Mouse (Mus musculus): ENCODE measurements around the gene Ccdc28b. TPM values are rescaled to one million over a fixed set of nuclear protein-coding genes. Genes with fewer than 3 reads are reported as not detected.

Ccdc28b gene
- polyA plus RNA-seq, 1 experiment, result not detected

DNA sequence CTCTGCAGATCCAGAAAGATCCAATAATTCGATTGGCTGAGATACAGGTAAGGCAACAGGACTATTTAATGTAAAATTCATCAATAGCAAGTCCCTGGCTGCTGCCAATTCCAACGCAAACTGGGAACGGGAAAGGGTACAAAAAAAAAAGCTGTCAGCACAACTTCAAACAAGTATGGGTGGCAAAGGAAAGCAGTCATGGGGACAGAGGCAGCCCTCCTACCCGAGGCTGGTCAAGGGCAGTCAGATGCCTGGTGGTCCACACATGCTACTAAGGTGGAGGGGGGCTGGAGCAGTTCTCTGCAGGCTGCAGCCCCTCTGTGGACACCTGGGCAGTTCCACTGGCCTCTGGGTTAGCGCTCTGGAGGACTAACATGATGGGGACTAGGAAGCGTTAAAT, 2.3 kb upstream of the Ccdc28b start:
- no peak for TF ChIP-seq CTCF (IDR thresholded peaks at IDR 0.05; ENCODE audit: insufficient read depth, low read depth, low read length)
- TF ChIP-seq POLR2A (IDR thresholded peaks at IDR 0.05; ENCODE audit: insufficient read depth, low read depth, low read length), result no peak
- no peak overlapping the region for H3K27ac ChIP-seq (ENCODE audit: insufficient read depth, low read depth, low read length)
- WGBS, result 62% methylated on average over 6 of the region's 6 CpGs
- peaks cover 26% of the 10 kb centered on the region for H3K4me1 ChIP-seq (ENCODE audit: control insufficient read depth, insufficient read depth, low read length)
- no peak overlapping the region for H3K4me3 ChIP-seq (ENCODE audit: insufficient read depth, low read depth, low read length)

DNA sequence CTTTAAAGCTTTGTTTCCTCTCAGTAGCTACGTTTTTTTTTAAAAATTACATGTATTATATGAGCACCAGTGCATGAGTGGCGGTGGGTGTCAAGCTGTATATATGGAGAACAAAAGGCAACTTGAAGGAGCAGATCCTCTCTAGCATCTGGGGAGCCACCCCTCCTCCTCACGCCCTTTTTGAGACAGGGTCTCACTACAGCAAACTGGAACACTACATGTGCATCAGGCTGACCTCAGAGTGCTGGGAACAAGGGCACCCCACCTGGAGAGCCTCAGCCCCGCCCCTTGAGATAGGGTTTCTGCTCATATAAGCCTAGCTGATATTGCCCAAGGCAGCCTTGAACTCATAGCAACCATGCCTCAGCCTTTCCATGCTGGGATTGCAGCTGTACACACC, 1.7 kb upstream of the Ccdc28b start:
- H3K4me3 ChIP-seq (ENCODE audit: insufficient read depth, low read depth, low read length), result no peak overlapping the region
- WGBS, result 41% methylated on average over 4 of the region's 4 CpGs
- peak overlapping the region; percentile 95 for H3K27ac ChIP-seq (ENCODE audit: insufficient read depth, low read depth, low read length)
- peaks cover 31% of the 10 kb centered on the region for H3K4me1 ChIP-seq (ENCODE audit: control insufficient read depth, insufficient read depth, low read length)
- TF ChIP-seq POLR2A (IDR thresholded peaks at IDR 0.05; ENCODE audit: insufficient read depth, low read depth, low read length), result no peak

DNA sequence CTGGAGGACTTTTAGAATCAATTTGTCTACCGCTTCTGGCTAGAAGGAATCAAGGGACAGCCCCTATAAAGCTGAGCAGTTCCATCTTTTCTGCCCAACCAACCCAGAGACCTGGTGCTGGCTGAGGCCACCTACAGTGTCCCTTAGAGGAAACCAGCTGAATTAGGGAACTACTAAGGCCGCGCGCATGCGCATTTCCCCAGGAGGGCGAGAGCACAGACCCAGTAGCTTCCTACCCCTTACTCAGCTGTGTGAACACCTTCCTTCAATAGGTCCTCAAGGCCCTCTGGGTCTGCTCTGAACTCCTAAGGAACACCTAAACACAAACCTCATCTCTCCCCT, 1.3 kb upstream of the Ccdc28b start:
- Histone ChIP-seq H3K27ac (ENCODE audit: insufficient read depth, low read depth, low read length) (peak overlapping the region; percentile 95), H3K4me1 (ENCODE audit: control insufficient read depth, insufficient read depth, low read length) (peaks cover 32% of the 10 kb centered on the region), H3K4me3 (ENCODE audit: insufficient read depth, low read depth, low read length) (peak overlapping the region; percentile 44)
- TF ChIP-seq CTCF (IDR thresholded peaks at IDR 0.05; ENCODE audit: insufficient read depth, low read depth, low read length) (no peak), POLR2A (IDR thresholded peaks at IDR 0.05; ENCODE audit: insufficient read depth, low read depth, low read length) (no peak)
- under 1% methylated on average over 6 of the region's 6 CpGs for WGBS

DNA sequence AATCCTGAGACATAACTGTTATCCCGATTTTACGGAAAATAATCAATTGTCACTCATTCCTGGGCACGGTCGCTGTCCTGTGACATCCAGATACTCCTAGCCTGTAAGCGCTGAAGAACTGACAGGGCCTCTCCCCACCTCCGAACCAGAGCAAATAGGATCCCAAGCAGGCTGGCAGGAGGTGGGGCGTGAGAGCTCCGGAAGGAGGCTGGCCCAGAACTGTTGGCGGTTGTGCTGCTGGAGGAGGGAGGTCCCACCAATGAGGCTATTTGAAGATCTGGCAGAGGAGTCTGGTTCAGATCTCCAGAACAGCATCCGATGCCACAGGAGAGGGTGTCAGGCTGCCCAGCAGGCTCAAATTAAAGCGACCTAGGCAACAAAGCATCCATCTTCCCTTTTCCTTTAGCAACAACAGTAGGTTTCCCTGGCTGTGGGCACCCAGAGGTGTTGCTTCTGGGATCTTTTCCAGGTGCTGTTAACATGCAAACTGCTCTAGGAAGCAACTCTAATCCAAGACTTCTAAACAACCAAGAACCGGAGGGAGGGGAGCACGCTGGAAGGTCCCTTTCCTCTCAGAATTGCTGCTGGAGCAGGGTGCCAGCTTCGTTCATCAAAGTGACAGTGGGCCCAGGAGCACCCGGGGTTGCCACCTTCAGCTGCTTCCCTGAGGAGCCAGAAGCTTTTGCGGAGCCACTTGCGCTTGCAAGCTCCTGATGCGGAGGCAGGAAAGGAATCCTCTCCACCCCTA, 708 bp upstream of the Ccdc28b start:
- under 1% methylated on average over 18 of the region's 18 CpGs for WGBS
- peak overlapping the region; percentile 91 for H3K4me3 ChIP-seq (ENCODE audit: insufficient read depth, low read depth, low read length)
- TF ChIP-seq POLR2A (IDR thresholded peaks at IDR 0.05; ENCODE audit: insufficient read depth, low read depth, low read length) (peak; percentile 79), CTCF (IDR thresholded peaks at IDR 0.05; ENCODE audit: insufficient read depth, low read depth, low read length) (no peak)
- H3K4me1 ChIP-seq (ENCODE audit: control insufficient read depth, insufficient read depth, low read length), result peaks cover 32% of the 10 kb centered on the region
- H3K27ac ChIP-seq (ENCODE audit: insufficient read depth, low read depth, low read length), result peak overlapping the region; percentile 98

DNA sequence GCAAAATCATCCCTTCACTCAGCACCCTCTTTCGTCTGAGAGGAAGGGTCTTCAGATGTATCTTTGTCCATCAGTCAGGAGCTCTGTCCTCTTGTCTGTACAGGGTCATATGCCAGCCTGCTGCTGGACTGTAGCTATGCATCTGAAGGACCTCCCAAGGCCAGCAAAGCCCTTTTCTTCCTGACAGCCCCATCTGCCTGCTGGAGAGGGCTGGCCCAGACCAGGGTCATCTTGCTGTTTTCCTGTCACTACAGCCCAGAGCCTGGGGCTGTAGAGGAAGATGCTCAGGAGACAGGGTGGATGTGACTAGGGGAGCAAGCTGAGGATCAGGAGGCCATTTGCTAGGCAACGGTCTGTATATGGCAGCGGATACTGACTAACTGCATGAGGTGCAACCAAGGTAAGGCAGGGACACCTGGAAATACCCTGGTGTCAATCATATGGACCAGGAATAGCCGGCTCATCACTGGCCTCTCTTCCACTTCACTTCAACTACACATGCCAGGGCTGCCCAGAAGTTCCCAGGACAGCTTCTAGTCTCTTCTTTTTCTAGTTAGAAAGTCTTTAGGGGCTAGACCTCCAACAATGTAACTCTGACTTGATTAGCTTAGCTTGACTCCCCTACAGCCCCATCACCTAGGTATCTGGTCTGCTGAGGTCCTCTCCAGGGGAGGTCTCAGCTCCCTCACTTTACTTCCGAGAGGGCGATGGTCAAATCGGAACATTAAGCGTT, 778 bp downstream of the Ccdc28b start:
- H3K4me3 ChIP-seq (ENCODE audit: insufficient read depth, low read depth, low read length), result peak overlapping the region; percentile 91
- peaks cover 34% of the 10 kb centered on the region for H3K4me1 ChIP-seq (ENCODE audit: control insufficient read depth, insufficient read depth, low read length)
- H3K27ac ChIP-seq (ENCODE audit: insufficient read depth, low read depth, low read length), result peak overlapping the region; percentile 85
- WGBS, result 11% methylated on average over 8 of the region's 8 CpGs
- no peak for TF ChIP-seq CTCF (IDR thresholded peaks at IDR 0.05; ENCODE audit: insufficient read depth, low read depth, low read length)
- TF ChIP-seq POLR2A (IDR thresholded peaks at IDR 0.05; ENCODE audit: insufficient read depth, low read depth, low read length), result no peak

DNA sequence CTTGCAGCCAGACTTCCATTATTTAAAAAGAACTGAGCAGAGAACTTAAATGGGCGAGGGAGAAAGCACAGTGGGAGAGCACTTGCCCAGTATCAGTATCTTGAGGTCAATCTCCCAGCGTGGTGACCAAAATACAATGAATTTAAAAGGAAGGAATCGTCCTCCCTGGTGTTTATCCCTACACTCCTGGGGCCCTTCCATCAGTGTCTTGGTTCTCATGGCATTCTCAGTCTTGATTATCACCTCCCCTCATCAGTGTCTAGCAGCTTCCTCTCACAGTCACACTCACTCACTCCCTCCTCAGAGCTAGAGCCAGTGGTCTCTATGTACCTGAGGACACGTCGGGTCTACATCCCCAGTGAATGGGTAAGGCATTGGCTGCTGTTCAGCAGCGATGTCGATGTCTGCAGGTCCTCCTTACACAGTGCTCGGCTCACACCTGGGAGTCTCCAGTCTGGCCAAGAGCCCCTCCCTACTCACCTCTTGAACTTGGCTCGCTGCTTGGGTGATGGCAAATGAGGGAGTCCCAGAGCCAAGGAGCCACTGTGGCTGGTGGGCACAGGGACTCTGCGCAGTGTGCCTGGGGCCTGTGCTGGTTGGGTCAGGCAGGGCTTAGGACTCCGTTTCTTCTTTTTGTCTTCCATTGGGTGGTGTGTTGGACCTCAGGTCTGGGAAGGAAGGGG, 1.5 kb downstream of the Ccdc28b start:
- Histone ChIP-seq H3K4me1 (ENCODE audit: control insufficient read depth, insufficient read depth, low read length) (peaks cover 37% of the 10 kb centered on the region), H3K4me3 (ENCODE audit: insufficient read depth, low read depth, low read length) (peak overlapping the region; percentile 91), H3K27ac (ENCODE audit: insufficient read depth, low read depth, low read length) (peak overlapping the region; percentile 85)
- TF ChIP-seq POLR2A (IDR thresholded peaks at IDR 0.05; ENCODE audit: insufficient read depth, low read depth, low read length), result no peak
- no peak for TF ChIP-seq CTCF (IDR thresholded peaks at IDR 0.05; ENCODE audit: insufficient read depth, low read depth, low read length)
- WGBS, result 66% methylated on average over 11 of the region's 11 CpGs

DNA sequence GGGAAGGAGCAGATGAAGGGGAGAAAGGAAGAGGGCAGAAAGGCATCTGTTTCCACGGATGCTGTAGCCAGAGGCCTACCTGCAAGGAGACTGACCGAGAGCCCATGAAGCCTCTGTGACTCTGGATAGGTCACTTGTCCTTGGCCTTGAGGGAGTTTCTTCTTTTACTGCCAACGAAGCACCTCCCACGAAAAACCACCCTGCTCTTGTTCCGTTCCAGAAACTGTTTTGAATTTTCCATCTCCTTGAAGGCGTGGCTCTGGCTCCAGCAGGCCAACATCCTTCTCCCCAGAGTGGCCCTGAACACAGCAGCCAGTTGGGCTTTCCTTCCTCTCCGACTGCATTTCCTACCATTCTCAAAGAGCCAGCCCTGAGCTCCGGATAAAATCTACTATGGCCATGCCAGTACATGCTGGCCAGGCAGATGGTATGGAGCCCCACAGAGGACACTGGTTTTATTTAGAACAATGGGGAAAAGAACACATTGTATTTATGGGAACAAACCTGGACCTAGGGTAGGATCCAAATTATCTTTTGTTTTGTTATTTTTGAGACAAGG, 2.4 kb downstream of the Ccdc28b start:
- WGBS, result 64% methylated on average over 8 of the region's 8 CpGs
- Histone ChIP-seq H3K4me1 (ENCODE audit: control insufficient read depth, insufficient read depth, low read length) (peaks cover 37% of the 10 kb centered on the region), H3K27ac (ENCODE audit: insufficient read depth, low read depth, low read length) (no peak overlapping the region), H3K4me3 (ENCODE audit: insufficient read depth, low read depth, low read length) (no peak overlapping the region)
- TF ChIP-seq CTCF (IDR thresholded peaks at IDR 0.05; ENCODE audit: insufficient read depth, low read depth, low read length), result no peak
- no peak for TF ChIP-seq POLR2A (IDR thresholded peaks at IDR 0.05; ENCODE audit: insufficient read depth, low read depth, low read length)

DNA sequence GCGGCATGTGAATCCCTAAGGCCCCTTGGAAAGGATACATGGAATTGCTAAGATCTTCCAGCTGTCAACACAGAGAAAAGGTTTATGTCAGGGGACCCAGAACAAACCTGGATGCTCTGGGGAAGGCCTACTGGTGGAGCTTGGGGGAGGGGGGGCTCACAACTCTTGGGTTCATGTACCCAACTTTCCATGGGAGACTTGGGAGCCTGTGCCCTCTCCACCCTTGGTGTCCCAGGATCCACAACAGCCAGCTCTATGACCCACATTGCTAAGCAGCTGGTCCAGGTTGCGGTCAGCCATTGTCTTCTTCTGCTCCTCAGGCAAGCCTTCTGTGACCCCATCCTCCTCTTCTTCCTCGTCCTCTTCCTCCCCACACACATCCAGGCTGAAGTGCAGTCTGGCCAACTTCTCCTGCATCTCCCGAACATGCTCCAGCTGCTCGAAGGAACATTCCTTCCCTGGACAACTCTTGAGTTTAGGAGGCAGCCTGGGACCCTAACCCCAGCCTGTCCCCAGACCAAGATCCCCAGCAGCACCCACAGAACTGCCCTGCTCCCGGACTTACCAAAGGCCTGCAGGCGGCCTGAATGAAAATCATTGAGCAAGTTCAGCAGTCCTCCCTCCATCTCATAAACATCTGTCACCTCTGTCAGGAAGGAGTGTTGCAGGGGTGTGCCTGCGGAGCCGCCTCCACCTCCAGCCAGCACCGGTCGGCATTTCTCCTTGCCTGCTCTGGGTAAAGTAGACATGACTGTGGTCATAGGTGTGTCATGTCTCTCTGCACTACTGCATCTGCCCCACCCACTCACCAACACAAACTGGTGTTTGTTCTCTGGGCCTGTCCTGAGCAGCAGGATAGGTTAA, 3.1 kb downstream of the Ccdc28b start:
- Histone ChIP-seq H3K4me3 (ENCODE audit: insufficient read depth, low read depth, low read length) (no peak overlapping the region), H3K4me1 (ENCODE audit: control insufficient read depth, insufficient read depth, low read length) (peaks cover 34% of the 10 kb centered on the region), H3K27ac (ENCODE audit: insufficient read depth, low read depth, low read length) (no peak overlapping the region)
- no peak for TF ChIP-seq POLR2A (IDR thresholded peaks at IDR 0.05; ENCODE audit: insufficient read depth, low read depth, low read length)
- no peak for TF ChIP-seq CTCF (IDR thresholded peaks at IDR 0.05; ENCODE audit: insufficient read depth, low read depth, low read length)
- WGBS, result 87% methylated on average over 11 of the region's 11 CpGs

Measured in olfactory bulb, adult 2 months (tissue).